ENCODE assay signal across 9 mouse cellular contexts in the genomic region with DNA sequence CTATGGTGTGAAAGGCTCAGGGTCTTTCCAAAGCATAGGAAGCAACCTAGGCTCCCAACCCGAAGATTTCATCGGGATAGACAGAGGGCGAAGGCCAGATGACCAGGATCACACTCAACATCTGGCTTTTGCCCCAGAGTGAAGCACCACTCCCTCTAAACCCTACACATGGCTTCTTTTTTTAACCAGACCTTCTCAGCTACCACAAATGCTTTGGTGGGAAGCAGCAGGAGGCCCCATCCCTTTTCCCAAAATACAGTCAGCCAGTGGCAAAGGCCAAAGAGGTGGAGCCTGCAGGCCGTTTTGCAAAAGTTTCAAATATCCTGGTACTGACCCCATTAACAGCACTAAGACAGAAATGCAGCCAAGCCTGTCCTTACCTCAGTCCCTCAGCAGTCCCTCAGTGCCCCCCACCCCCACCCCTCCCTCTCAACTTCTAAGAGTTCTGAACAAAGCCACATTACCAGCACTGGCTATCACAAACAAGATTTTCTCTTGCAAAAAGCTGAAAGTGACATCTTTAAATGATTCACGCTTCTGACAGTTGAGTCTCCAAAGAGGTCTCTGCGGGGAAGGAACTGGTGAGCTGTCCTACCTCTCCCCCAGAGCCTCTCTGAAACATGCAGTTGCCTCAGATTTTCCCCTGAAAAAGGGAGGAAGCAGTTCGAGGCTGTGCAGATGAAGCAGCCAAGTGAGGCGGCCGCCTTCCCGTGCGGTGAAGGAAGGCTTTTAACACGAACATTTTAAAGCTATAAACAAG. TPM values are rescaled to one million over a fixed set of nuclear protein-coding genes. Genes with fewer than 3 reads are reported as not detected.
DNase-seq lines count a peak whose midpoint lies in the region; ATAC-seq lines count a peak whose summit lies in the region.
"Had no signal": no experiment of that assay in that cellular context is flagged by ENCODE, and none has a peak within 500 bp of the region (broad histone marks: within the 10 kb centered on the region; RNA-seq: fewer than 3 reads in every experiment).

No protein-coding gene starts in this region.

- no peak for ATAC-seq in heart, embryonic 14.5 days (ENCODE audit: insufficient number of reproducible peaks, insufficient read depth, low FRiP score, low read depth)
- no peak for ATAC-seq in midbrain, embryonic 15.5 days (replicated peaks)
- ATAC-seq in granulocyte monocyte progenitor cell, adult 5-6 weeks (replicated peaks; ENCODE audit: poor library complexity, severe bottlenecking), result no peak

- H3K27me3 ChIP-seq in heart, embryonic 14.5 days (ENCODE audit: control insufficient read depth, insufficient read depth, low read length), result no peaks in the 10 kb centered on the region
- H3K27me3 ChIP-seq in limb, embryonic 10.5 days (ENCODE audit: low read depth, poor library complexity, severe bottlenecking), result no peaks in the 10 kb centered on the region
- H3K27me3 ChIP-seq in midbrain, embryonic 15.5 days (replicated peaks), result no peaks in the 10 kb centered on the region; the same call in 1 of the 2 replicates

- 2% methylated on average over 12 of the region's 12 CpGs for WGBS in heart, embryonic 14.5 days
- WGBS in limb, embryonic 10.5 days, result 9% methylated on average over 12 of the region's 12 CpGs
- WGBS in midbrain, embryonic 15.5 days, result 16% methylated on average over 12 of the region's 12 CpGs

- H3K4me2 ChIP-seq in heart, embryonic 14.5 days (ENCODE audit: low read length), result peak overlapping the region; percentile 94
- peak overlapping the region; percentile 93 for H3K4me2 ChIP-seq in midbrain, embryonic 15.5 days

- H3K4me1 ChIP-seq in heart, embryonic 14.5 days (ENCODE audit: control insufficient read depth in 2 of 2, insufficient read depth in 2 of 2, low read length in 2 of 2), result peaks cover 8 to 42% of the 10 kb centered on the region in 2 experiments; a peak in 3 of 4 replicates
- peaks cover 24% of the 10 kb centered on the region for H3K4me1 ChIP-seq in limb, embryonic 10.5 days
- H3K4me1 ChIP-seq in midbrain, embryonic 15.5 days, result peaks cover 16% of the 10 kb centered on the region

- peak overlapping the region; percentile 67 to 95 for H3K4me3 ChIP-seq in heart, embryonic 14.5 days (ENCODE audit: control insufficient read depth in 1 of 2, insufficient read depth in 1 of 2, low read depth in 1 of 2, low read length in 2 of 2)
- peak overlapping the region; percentile 90 for H3K4me3 ChIP-seq in limb, embryonic 10.5 days
- H3K4me3 ChIP-seq in midbrain, embryonic 15.5 days, result peak overlapping the region; percentile 73

- H3K36me3 ChIP-seq in heart, embryonic 14.5 days (ENCODE audit: control insufficient read depth, insufficient read depth, low read length), result peaks cover 25% of the 10 kb centered on the region
- peaks cover 9% of the 10 kb centered on the region for H3K36me3 ChIP-seq in limb, embryonic 10.5 days
- H3K36me3 ChIP-seq in midbrain, embryonic 15.5 days (replicated peaks), result no peaks in the 10 kb centered on the region
- H3K36me3 ChIP-seq: G1E had no signal

- H3K27ac ChIP-seq in heart, embryonic 14.5 days (replicated peaks in 1 of 2; ENCODE audit: control insufficient read depth in 1 of 2, insufficient read depth in 1 of 2, low read depth in 2 of 2, low read length in 2 of 2), result peak overlapping the region; percentile 82 to 86
- H3K27ac ChIP-seq in limb, embryonic 10.5 days, result peak overlapping the region; percentile 93
- H3K27ac ChIP-seq in midbrain, embryonic 15.5 days, result no peak overlapping the region

- peaks cover 4% of the 10 kb centered on the region; the same call in 1 of the 2 replicates for H3K9me3 ChIP-seq in heart, embryonic 14.5 days (ENCODE audit: control insufficient read depth, low read length)
- H3K9me3 ChIP-seq in limb, embryonic 10.5 days (replicated peaks), result no peaks in the 10 kb centered on the region
- no peaks in the 10 kb centered on the region for H3K9me3 ChIP-seq in midbrain, embryonic 15.5 days

- peak overlapping the region; percentile 90 for H3K9ac ChIP-seq in heart, embryonic 14.5 days (ENCODE audit: low read length)
- 0 out of 2 replicates have a peak overlapping the region, but pooled peaks have one; percentile 43 for H3K9ac ChIP-seq in midbrain, embryonic 15.5 days

- DNase-seq in cerebellum, adult 9-11 months, result peak; percentile 20
- DNase-seq in cerebellum, adult 8-10 months, result no peak
- peak; percentile 58 for DNase-seq in embryo, embryonic 10 days (ENCODE audit: low spot score)
- peak; percentile 51 for DNase-seq in limb, embryonic 10.5 days (ENCODE audit: low spot score)
- DNase-seq in cerebellum, adult 9-10 months, result no peak

RNA-seq across cellular contexts. Expression of a gene that starts 1.3 kb away (rescaled TPM):
- 36.8 and 39.9 TPM in 2 replicates for polyA plus RNA-seq in heart, embryonic 14.5 days (2014; fragmentation: Nextera tagmentation; extraction: Ambion mirVana)
- 9.6 and 17.2 TPM in 2 replicates for polyA plus RNA-seq in limb, embryonic 10.5 days (2016; fragmentation: Nextera tagmentation; extraction: Ambion mirVana)
- 3.2 and 3.3 TPM in 2 replicates for polyA plus RNA-seq in midbrain, embryonic 15.5 days (2015; fragmentation: Nextera tagmentation; extraction: Ambion mirVana)
- total RNA-seq in granulocyte monocyte progenitor cell, adult 5-6 weeks (2014; fragmentation: Nextera tagmentation), result 12.1 and 12.4 TPM in 2 replicates
- total RNA-seq in granulocyte monocyte progenitor cell, adult 5-6 weeks (2017), result 3.9 and 4.2 TPM in 2 replicates
- polyA plus RNA-seq: G1E had no signal

Comparison
In these comparisons a context has a peak if more than half of its experiments do, and no peak if none do; other contexts are left out.
1. DNase-seq: peak in cerebellum, adult 9-11 months (single experiment), embryo, embryonic 10 days (single experiment) and limb, embryonic 10.5 days (single experiment); none in cerebellum, adult 8-10 months (single experiment) and cerebellum, adult 9-10 months (single experiment).
2. Peak in every context shown above with its lines, with median percentiles within 50 percentile points of each other: H3K4me3 ChIP-seq.